Mouse (Mus musculus): ENCODE measurements around the gene Keap1.

- no peak for TF ChIP-seq POLR2A (IDR thresholded peaks at IDR 0.05; ENCODE audit: borderline replicate concordance, control insufficient read depth, low read depth, low read length)
- no peak for TF ChIP-seq CTCF (IDR thresholded peaks at IDR 0.05; ENCODE audit: control insufficient read depth, insufficient read depth, low read length)
Observed at GRCm38 (mm10) chr9:21216050-21216841, 22.9 kb downstream of the Keap1 start.
